Mouse (Mus musculus) splenic B cell, adult 2 months (primary cell): ENCODE measurements at regions not wholly inside any gene's neighbourhood (a gene's known extent, or its start where the extent isn't known, plus 50 kb on each side); places are given as distances from the start of the nearest gene placed in this dataset.

Experiments
- DNase-seq: peaks from one replicate; pipeline ENCODE4 v3.0.0-alpha.2; 2011; ENCODE audit warnings: low read depth, low spot score
- H3K27me3 ChIP-seq: 2 replicates; pipeline ENCODE4 v1.6.1; 2012; ENCODE audit warnings: mild to moderate bottlenecking, low read length, moderate library complexity, mixed read lengths; ENCODE audit not compliant: control insufficient read depth, poor library complexity, insufficient read depth, severe bottlenecking
- H3K36me3 ChIP-seq: 2 replicates; pipeline ENCODE4 v1.6.1; 2012; ENCODE audit warnings: mild to moderate bottlenecking, low read length, moderate library complexity, mixed read lengths; ENCODE audit not compliant: control insufficient read depth, poor library complexity, insufficient read depth, severe bottlenecking

- no peaks in the 10 kb centered on the region for H3K36me3 ChIP-seq
- no peak for DNase-seq
- no peaks in the 10 kb centered on the region for H3K27me3 ChIP-seq
Measured at GRCm38 (mm10) chr8:35188531-35188930, 577.1 kb upstream of the Gm19410 start.

GRCm38 (mm10) chr8:35189695-35190094 is 575.9 kb upstream of the Gm19410 start:
- H3K36me3 ChIP-seq = no peaks in the 10 kb centered on the region
- no peaks in the 10 kb centered on the region for H3K27me3 ChIP-seq
- DNase-seq = no peak

- no peak for DNase-seq
- Histone ChIP-seq H3K36me3 (no peaks in the 10 kb centered on the region), H3K27me3 (no peaks in the 10 kb centered on the region)
Measured at GRCm38 (mm10) chr8:35192515-35192914, 573.1 kb upstream of the Gm19410 start.

GRCm38 (mm10) chr8:35193771-35194170 is 571.8 kb upstream of the Gm19410 start:
- H3K36me3 ChIP-seq = no peaks in the 10 kb centered on the region
- no peaks in the 10 kb centered on the region for H3K27me3 ChIP-seq
- DNase-seq = no peak

- peak; percentile 13 for DNase-seq
- Histone ChIP-seq H3K27me3 (no peaks in the 10 kb centered on the region), H3K36me3 (no peaks in the 10 kb centered on the region)
Measured at GRCm38 (mm10) chr8:35196189-35196588, 569.4 kb upstream of the Gm19410 start.

- no peak for DNase-seq
- Histone ChIP-seq H3K27me3 (no peaks in the 10 kb centered on the region), H3K36me3 (no peaks in the 10 kb centered on the region)
Measured at GRCm38 (mm10) chr8:35198766-35199165, 566.8 kb upstream of the Gm19410 start.

GRCm38 (mm10) chr8:35201416-35201815 is 564.2 kb upstream of the Gm19410 start:
- DNase-seq = no peak
- H3K27me3 ChIP-seq = no peaks in the 10 kb centered on the region

GRCm38 (mm10) chr8:35204971-35205370 is 560.6 kb upstream of the Gm19410 start:
- DNase-seq = no peak
- Histone ChIP-seq H3K36me3 (no peaks in the 10 kb centered on the region), H3K27me3 (no peaks in the 10 kb centered on the region)

More at GRCm38 (mm10) chr8:35201416-35201815, 564.2 kb upstream of the Gm19410 start:
- H3K36me3 ChIP-seq = no peaks in the 10 kb centered on the region

- Histone ChIP-seq H3K36me3 (no peaks in the 10 kb centered on the region), H3K27me3 (no peaks in the 10 kb centered on the region)
- peak; percentile 22 for DNase-seq
Measured at GRCm38 (mm10) chr8:35205536-35205935, 560.1 kb upstream of the Gm19410 start.

GRCm38 (mm10) chr8:35206271-35206670 is 559.3 kb upstream of the Gm19410 start:
- DNase-seq = no peak
- H3K27me3 ChIP-seq = no peaks in the 10 kb centered on the region
- H3K36me3 ChIP-seq = no peaks in the 10 kb centered on the region

- H3K36me3 ChIP-seq = no peaks in the 10 kb centered on the region
- H3K27me3 ChIP-seq = no peaks in the 10 kb centered on the region
- DNase-seq = peak; percentile 37
Measured at GRCm38 (mm10) chr8:35208357-35208756, 557.2 kb upstream of the Gm19410 start.

- no peaks in the 10 kb centered on the region for H3K36me3 ChIP-seq
- DNase-seq = no peak
- no peaks in the 10 kb centered on the region for H3K27me3 ChIP-seq
Measured at GRCm38 (mm10) chr8:35211506-35212452, 553.8 kb upstream of the Gm19410 start.

- H3K36me3 ChIP-seq = no peaks in the 10 kb centered on the region
- H3K27me3 ChIP-seq = no peaks in the 10 kb centered on the region
- no peak for DNase-seq
Measured at GRCm38 (mm10) chr8:35213515-35213914, 552.1 kb upstream of the Gm19410 start.

GRCm38 (mm10) chr8:35217604-35218003 is 548.0 kb upstream of the Gm19410 start:
- Histone ChIP-seq H3K36me3 (no peaks in the 10 kb centered on the region), H3K27me3 (no peaks in the 10 kb centered on the region)
- DNase-seq = no peak

GRCm38 (mm10) chr8:35218327-35218726 is 547.3 kb upstream of the Gm19410 start:
- no peaks in the 10 kb centered on the region for H3K27me3 ChIP-seq
- DNase-seq = no peak
- H3K36me3 ChIP-seq = no peaks in the 10 kb centered on the region
